Mouse (Mus musculus) kidney, postnatal 0 days (tissue): Measurements from ENCODE around the gene Sun3. TPM values are rescaled to one million over a fixed set of nuclear protein-coding genes. Genes with fewer than 3 reads are reported as not detected.

ENCODE experiments used
- ATAC-seq: fragments of 200-750 bp; cut with Nextera tagmentation; replicated peaks from 2 replicates; pipeline ENCODE4 v1.8.0; 2017; ENCODE audit warnings: low read depth, moderate number of reproducible peaks, moderate TSS enrichment, moderate library complexity; ENCODE audit not compliant: low FRiP score
- DNase-seq: peaks from one replicate; pipeline ENCODE4 v3.0.0-alpha.2; 2016; ENCODE audit warnings: low spot score
- H3K27ac ChIP-seq: fragments of 300-500 bp; sonication (generic); 2 replicates; pipeline ENCODE4 v1.5.1; 2014; ENCODE audit warnings: mild to moderate bottlenecking
- H3K27me3 ChIP-seq: fragments of 300-500 bp; sonication (generic); 2 replicates; pipeline ENCODE4 v1.6.1; 2014; ENCODE audit warnings: low read length, mixed read lengths; ENCODE audit not compliant: insufficient read depth
- H3K36me3 ChIP-seq: fragments of 300-500 bp; sonication (generic); 2 replicates; pipeline ENCODE4 v1.6.1; 2014; ENCODE audit warnings: low read length, mixed read lengths; ENCODE audit not compliant: insufficient read depth
- H3K4me1 ChIP-seq: fragments of 300-500 bp; sonication (generic); replicated peaks from 2 replicates; pipeline ENCODE4 v1.6.1; 2014; ENCODE audit warnings: antibody characterized with exemption, low read length, mixed read lengths; ENCODE audit not compliant: insufficient read depth
- H3K4me2 ChIP-seq: fragments of 300-500 bp; sonication (generic); 2 replicates; pipeline ENCODE4 v1.6.1; 2014; ENCODE audit warnings: mild to moderate bottlenecking, low read length, moderate library complexity, mixed read lengths
- H3K4me3 ChIP-seq: fragments of 300-500 bp; sonication (generic); replicated peaks from 2 replicates; pipeline ENCODE4 v1.5.1; 2014; ENCODE audit warnings: low read depth, low read length
- H3K9ac ChIP-seq: fragments of 300-500 bp; sonication (generic); 2 replicates; pipeline ENCODE4 v1.6.1; 2014; ENCODE audit warnings: low read depth, low read length
- H3K9me3 ChIP-seq: fragments of 300-500 bp; sonication (generic); replicated peaks from 2 replicates; pipeline ENCODE4 v1.6.1; 2016; ENCODE audit warnings: low read length, inconsistent platforms, mixed read lengths
- CTCF ChIP-seq: IDR thresholded peaks from 2 replicates; pipeline ENCODE4 v1.5.1; 2016; ENCODE audit warnings: antibody characterized with exemption, low read depth, mild to moderate bottlenecking, moderate library complexity
- WGBS: fragments of 180-500 bp; shearing (Covaris S2); extraction: QIAGEN DNeasy Blood & Tissue Kit; methylation state at CpG from one replicate; pipeline ENCODE4 v1.1.7; 2014; 5-methylcytosine and 5-hydroxymethylcytosine counted together
- polyA plus RNA-seq: library from polyadenylated mRNA; unstranded; fragments of >200 nt; fragmentation: Nextera tagmentation; extraction: Ambion mirVana; gene quantifications from 2 replicates; pipeline ENCODE4 v1.2.1, GENCODE M21; 2015

Sun3 gene
- polyA plus RNA-seq: 1.3 and 1.6 TPM in 2 replicates

- DNase-seq: peak; percentile 6
- 1% methylated on average over 18 of the region's 18 CpGs for WGBS
These were observed at the start of gene Sun3 for GRCm38 (mm10) chr11:9048703-9049060. Gene Sun3, minus strand, starts transcription at chr11:9048991.

GRCm38 (mm10) chr11:9076444-9076843, 27.7 kb upstream of the Sun3 start:
- H3K9ac ChIP-seq: no peak overlapping the region
- H3K4me3 ChIP-seq: no peak overlapping the region
- H3K36me3 ChIP-seq: no peaks in the 10 kb centered on the region
- no peaks in the 10 kb centered on the region for H3K27me3 ChIP-seq
- no peaks in the 10 kb centered on the region for H3K9me3 ChIP-seq
- DNase-seq (no peak), ATAC-seq (no peak)
- H3K4me2 ChIP-seq: no peak overlapping the region
- H3K27ac ChIP-seq: no peak overlapping the region
- H3K4me1 ChIP-seq: no peaks in the 10 kb centered on the region
- TF ChIP-seq CTCF: no peak
- 86% methylated on average over 3 of the region's 3 CpGs for WGBS

More at GRCm38 (mm10) chr11:9048703-9049060, at the start of gene Sun3:
- peak within 1 kb of the TSS; percentile 92 for H3K4me2 ChIP-seq
- no peaks in the 10 kb centered on the region for H3K27me3 ChIP-seq
- no peaks in the 10 kb centered on the region for H3K9me3 ChIP-seq
- no peaks in the 10 kb centered on the region for H3K36me3 ChIP-seq
- H3K27ac ChIP-seq: peak within 1 kb of the TSS; percentile 57; the same call in 1 of the 2 replicates
- no peak for TF ChIP-seq CTCF
- no peak; the same call in 1 of the 2 replicates for ATAC-seq
- H3K9ac ChIP-seq: peak within 1 kb of the TSS; percentile 35; the same call in 1 of the 2 replicates
- peak within 1 kb of the TSS; percentile 47 for H3K4me3 ChIP-seq
- 0 out of 2 replicates have a peak, but pooled peaks cover 4% of the 10 kb centered on the region for H3K4me1 ChIP-seq

DNA sequence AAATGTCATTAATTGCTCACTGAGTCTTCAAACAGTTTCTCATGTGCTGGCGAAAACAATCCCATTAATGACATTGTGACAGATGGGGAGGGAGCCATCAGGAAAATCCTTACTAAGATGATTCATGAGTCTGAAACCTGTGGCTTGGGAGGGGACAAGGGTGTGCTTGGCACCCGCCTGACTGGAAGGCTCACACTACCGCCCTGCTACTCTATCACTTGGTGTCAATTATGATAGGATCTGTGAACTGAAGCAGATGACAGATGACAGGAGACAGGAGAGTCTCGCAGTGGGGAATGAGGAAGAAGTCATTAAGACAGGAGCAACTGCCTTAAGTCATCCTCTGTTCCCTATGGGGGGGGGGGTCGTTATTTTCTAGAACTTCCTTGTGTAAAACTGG, 11.7 kb upstream of the Sun3 start:
- 63% methylated on average over 5 of the region's 5 CpGs for WGBS
- ATAC-seq: no peak

DNA sequence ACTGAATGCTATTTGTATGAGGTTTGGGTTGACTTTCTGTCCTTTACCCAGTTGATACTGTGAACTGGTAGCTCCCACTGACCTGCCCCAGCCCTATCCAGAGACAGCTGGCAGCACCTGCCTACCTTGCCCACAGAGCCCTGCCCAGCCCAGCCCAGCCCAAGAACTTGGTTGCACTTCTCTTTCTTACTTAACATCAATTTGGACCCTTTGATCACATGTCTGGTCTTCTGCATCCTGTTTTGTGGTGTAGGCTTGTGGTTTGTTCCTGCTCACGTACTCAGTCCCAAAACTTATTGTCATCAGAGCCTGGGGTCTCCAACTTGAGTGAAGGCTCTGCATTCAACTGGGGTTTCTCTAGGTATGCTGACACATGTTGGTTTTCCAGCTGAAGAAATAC, 11.2 kb upstream of the Sun3 start:
- Histone ChIP-seq H3K4me2 (no peak overlapping the region), H3K9me3 (no peaks in the 10 kb centered on the region), H3K27ac (no peak overlapping the region), H3K36me3 (no peaks in the 10 kb centered on the region), H3K4me1 (no peaks in the 10 kb centered on the region), H3K9ac (no peak overlapping the region), H3K27me3 (no peaks in the 10 kb centered on the region), H3K4me3 (no peak overlapping the region)
- 83% methylated on average over 1 of the region's 1 CpGs for WGBS
- ATAC-seq (no peak), DNase-seq (no peak)
- TF ChIP-seq CTCF: no peak

More for the DNA sequence above, 11.7 kb upstream of the Sun3 start:
- no peaks in the 10 kb centered on the region for H3K4me1 ChIP-seq
- DNase-seq: no peak
- H3K27me3 ChIP-seq: no peaks in the 10 kb centered on the region
- no peak overlapping the region for H3K9ac ChIP-seq
- TF ChIP-seq CTCF: no peak
- H3K27ac ChIP-seq: no peak overlapping the region
- no peak overlapping the region for H3K4me2 ChIP-seq
- no peak overlapping the region for H3K4me3 ChIP-seq
- H3K36me3 ChIP-seq: no peaks in the 10 kb centered on the region
- no peaks in the 10 kb centered on the region for H3K9me3 ChIP-seq

GRCm38 (mm10) chr11:9057711-9058110, 8.9 kb upstream of the Sun3 start:
- DNase-seq (no peak), ATAC-seq (no peak)
- WGBS: 83% methylated on average over 4 of the region's 4 CpGs
- no peak overlapping the region for H3K4me2 ChIP-seq
- H3K27me3 ChIP-seq: no peaks in the 10 kb centered on the region
- no peak overlapping the region for H3K4me3 ChIP-seq
- H3K36me3 ChIP-seq: no peaks in the 10 kb centered on the region
- H3K4me1 ChIP-seq: no peaks in the 10 kb centered on the region
- H3K9me3 ChIP-seq: no peaks in the 10 kb centered on the region
- no peak for TF ChIP-seq CTCF
- no peak overlapping the region for H3K27ac ChIP-seq
- no peak overlapping the region for H3K9ac ChIP-seq

- WGBS: 87% methylated on average over 2 of the region's 2 CpGs
- TF ChIP-seq CTCF: no peak
- H3K36me3 ChIP-seq: no peaks in the 10 kb centered on the region
- H3K9me3 ChIP-seq: no peaks in the 10 kb centered on the region
- no peak overlapping the region for H3K9ac ChIP-seq
- H3K27ac ChIP-seq: no peak overlapping the region
- ATAC-seq (no peak), DNase-seq (no peak)
- H3K27me3 ChIP-seq: no peaks in the 10 kb centered on the region
- H3K4me2 ChIP-seq: no peak overlapping the region
- H3K4me1 ChIP-seq: no peaks in the 10 kb centered on the region
- H3K4me3 ChIP-seq: no peak overlapping the region
These were observed 8.1 kb upstream of the Sun3 start for GRCm38 (mm10) chr11:9056937-9057336.

DNA sequence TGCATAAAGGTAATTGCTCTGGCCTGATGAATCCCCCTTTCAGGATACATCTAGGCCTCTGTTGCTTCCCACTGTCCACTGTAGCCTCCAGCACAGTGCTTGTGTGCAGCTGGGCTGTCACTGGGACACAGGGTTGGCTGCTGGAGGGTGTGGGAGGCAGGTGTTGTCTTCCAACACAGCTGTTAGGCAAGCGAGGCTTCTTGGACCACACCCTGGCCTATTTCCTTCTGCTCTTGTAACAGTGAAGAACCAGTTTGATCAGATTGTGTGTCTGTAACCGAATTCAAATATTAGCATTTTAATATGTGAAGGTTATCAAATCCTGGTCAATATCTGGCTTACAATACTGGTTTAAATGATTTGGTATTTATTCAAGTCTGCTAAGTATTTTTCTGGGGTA, 3.1 kb upstream of the Sun3 start:
- H3K36me3 ChIP-seq: no peaks in the 10 kb centered on the region
- TF ChIP-seq CTCF: no peak
- ATAC-seq: no peak
- no peaks in the 10 kb centered on the region for H3K9me3 ChIP-seq
- WGBS: 58% methylated on average over 2 of the region's 2 CpGs
- 0 out of 2 replicates have a peak, but pooled peaks cover 4% of the 10 kb centered on the region for H3K4me1 ChIP-seq
- H3K9ac ChIP-seq: no peak overlapping the region
- H3K27ac ChIP-seq: no peak overlapping the region
- H3K4me3 ChIP-seq: no peak overlapping the region
- no peak overlapping the region for H3K4me2 ChIP-seq
- no peaks in the 10 kb centered on the region for H3K27me3 ChIP-seq
- no peak for DNase-seq
